Mouse (Mus musculus): ENCODE data around the gene Ccdc125.
A peak's percentile ranks its signal among the peaks of the same experiment; 100 is the strongest.

Gene Ccdc125

DNA sequence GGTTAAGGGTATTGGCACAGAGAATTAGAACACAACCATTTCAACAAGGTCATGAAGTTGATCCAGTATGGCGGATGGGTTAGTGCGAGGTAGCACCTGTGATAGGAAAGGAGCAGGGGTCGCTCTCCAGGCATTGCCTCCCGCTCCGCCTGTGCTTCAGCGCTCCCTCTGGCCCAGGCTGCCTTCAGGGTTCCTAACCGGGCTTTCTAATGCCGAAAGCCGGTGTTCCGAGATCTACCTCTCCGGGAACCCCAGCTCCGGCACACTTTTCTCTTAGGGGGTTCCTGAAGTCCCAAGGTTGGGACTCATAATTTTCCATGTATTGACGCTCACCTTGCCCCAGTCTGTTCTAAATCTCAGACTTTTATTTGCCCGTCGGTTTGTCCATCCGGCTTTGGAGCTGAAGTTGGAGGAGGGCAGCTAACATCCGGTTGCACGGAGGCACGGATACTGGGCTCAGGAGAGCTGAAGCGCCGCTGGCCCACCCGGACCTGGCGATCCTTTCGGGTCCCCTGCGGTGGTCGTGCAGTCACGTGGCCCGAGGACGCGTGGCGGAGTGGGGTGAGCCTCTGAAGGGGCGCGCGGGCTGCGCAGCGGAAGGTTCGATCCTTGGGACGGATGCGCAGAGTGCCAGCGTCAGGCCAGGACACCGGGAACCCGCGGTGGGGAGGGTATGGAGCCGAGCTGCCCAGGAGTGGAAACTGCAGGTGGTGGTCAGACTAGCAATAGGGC lies at the start of gene Ccdc125:
Gene Ccdc125 (plus strand): TSS at position 427 of the 732 bp plus-strand sequence.
- DNase-seq (ENCODE audit: low spot score in 2 of 2) = no peak

GRCm38 (mm10) chr13:100622241-100622640 lies 47.3 kb upstream of the Ccdc125 start:
- DNase-seq (ENCODE audit: low spot score in 2 of 2) = no peak

- no peak for DNase-seq (ENCODE audit: low spot score in 2 of 2)
Observed at GRCm38 (mm10) chr13:100634106-100634691, 35.3 kb upstream of the Ccdc125 start.

- no peak for DNase-seq (ENCODE audit: low spot score in 2 of 2)
Observed at GRCm38 (mm10) chr13:100642471-100643209, 26.9 kb upstream of the Ccdc125 start.

- DNase-seq (ENCODE audit: low spot score in 2 of 2) = no peak
Observed at GRCm38 (mm10) chr13:100648223-100648622, 21.3 kb upstream of the Ccdc125 start.

DNA sequence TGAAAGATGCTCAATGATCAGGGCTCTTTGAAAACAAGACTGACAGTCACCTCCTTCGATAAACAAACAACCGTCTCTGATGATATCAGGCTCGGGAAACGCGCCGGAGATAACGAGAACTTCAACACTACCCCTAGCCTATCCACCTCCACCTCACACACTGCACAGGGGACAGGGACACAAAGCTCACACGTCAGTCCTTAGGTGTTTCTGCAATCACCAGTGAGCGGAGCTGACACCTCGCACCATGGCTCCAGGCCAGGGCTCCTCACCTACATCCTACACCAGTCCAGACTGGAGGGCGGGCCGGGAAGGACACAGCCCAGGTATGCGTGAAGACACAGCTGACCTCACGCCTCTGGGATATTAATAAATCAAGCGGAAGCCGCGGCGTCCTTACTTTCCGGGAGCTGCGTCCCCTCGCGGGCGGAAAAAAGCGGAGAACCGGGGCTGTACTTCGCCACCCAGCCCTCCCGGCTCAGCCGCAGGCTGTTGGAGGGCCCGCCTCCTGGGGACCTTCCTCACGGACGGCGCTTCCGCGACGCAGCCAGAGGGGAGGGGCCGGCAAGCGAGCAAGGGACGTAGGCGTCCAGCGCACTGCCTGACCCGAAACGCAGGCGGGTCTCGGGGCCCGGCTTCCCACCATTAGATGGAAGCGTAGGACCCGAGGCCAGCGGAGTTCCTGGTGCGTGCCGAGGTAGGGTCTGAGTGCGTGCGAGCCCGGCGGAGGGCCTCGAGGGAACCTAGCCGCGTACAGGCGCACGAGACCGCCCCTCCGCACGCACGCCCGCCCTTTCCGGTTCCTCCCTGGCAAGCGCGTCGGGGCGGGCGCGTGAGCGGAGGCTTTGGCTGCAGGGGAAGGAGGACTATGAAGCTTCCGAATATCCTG lies 18.7 kb upstream of the Ccdc125 start, which contains the start of the genes Ak6 and Rad17:
Gene Ak6 (plus strand): TSS at position 430 of the 889 bp plus-strand sequence.
Gene Rad17 (minus strand): TSS at position 502 of the 889 bp plus-strand sequence.
- peak; percentile 94 to 95 for DNase-seq (ENCODE audit: low spot score in 2 of 2)

GRCm38 (mm10) chr13:100651439-100652186 lies 17.9 kb upstream of the Ccdc125 start, which contains the start of gene Taf9:
Taf9 (plus strand) TSS chr13:100651579.
- no peak for DNase-seq (ENCODE audit: low spot score in 2 of 2)

- DNase-seq (ENCODE audit: low spot score in 2 of 2) = no peak
Observed at GRCm38 (mm10) chr13:100658091-100658490, 11.4 kb upstream of the Ccdc125 start.

DNA sequence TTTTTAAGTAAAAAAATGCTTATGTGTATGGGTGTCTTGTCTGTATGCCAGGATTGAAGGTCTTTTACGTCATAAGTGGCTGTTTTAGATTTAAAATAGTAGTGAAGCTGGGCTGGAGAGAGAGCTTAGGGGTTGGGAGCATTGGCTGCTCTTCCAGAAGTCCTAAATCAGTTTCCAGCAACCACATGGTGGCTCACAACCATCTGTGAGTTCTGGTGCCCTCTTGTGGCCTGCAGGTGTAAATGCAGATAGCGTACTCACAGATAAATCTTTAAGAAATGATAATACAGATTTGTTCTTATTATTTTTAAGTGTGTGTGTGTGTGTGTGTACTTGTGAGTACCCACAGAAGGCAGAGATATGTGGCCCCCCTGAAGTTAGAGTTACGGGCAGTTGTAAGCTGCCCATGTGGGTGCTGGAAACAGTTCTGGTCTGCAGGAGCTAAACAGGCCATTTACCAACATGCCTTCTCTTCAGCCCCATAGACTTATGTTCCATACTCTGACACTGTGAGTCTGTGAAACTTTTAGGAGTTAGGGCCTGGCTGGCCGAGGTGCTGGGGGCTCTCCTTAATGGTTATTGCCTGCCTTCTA lies 9.6 kb upstream of the Ccdc125 start:
- peak; percentile 56 to 68 for DNase-seq (ENCODE audit: low spot score in 2 of 2)

GRCm38 (mm10) chr13:100670181-100670741 lies 744 bp downstream of the Ccdc125 start:
- no peak for DNase-seq (ENCODE audit: low spot score in 2 of 2)

DNA sequence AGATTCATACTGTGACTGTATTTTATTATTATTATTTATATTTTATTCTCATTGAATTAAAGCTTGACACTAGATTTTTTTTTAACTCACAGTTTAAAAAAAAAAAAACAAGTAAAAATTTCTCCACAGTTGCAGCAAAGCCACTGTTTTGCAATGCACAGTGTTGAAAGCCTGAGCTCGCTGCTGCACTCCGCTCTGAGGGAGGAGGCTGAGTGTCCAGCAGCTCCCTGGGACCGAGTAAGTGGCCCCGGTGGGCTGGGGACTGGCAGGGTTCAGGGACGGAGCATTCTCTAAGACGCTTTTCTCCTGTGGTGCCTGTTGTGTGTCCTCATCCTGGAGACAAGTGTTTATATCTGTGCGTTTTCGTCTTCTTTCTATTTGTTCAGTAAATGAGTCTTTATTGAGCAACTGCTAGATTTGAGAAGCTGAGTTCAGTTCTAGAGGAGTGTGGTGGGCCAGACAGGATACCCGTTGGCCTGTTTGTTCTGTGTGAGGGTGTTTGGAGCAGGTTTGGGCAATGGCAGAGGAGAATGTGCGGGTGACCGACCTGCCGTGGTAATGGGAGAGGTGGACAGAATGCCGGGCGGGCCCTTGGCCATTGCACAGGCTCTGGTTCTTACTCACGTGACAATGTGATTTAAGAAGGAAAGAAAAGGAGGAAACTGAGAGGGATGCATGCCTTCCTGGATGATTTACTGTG lies 6.6 kb downstream of the Ccdc125 start:
- DNase-seq (ENCODE audit: low spot score in 2 of 2) = no peak

GRCm38 (mm10) chr13:100681615-100682014 lies 12.1 kb downstream of the Ccdc125 start:
- no peak for DNase-seq (ENCODE audit: low spot score in 2 of 2)

DNA sequence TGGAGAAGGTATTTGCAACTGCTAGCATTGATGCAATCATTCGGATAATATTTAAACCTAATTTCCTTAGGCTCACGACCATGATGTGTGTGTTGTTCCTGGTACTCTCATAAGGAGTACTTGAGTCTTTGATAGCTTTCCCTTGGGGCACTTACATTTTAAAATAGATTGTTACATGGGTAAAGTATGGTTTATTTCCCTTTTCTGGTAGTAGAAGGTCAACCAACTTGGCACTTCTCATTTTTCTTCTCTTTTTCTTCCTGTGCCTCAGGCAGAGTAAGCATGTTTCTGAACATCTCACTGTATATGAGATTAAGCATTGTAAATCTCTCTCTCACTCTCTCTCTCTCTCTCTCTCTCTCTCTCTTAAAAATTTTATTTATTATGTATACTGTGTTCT lies 13.3 kb downstream of the Ccdc125 start:
- no peak for DNase-seq (ENCODE audit: low spot score in 2 of 2)

- no peak for DNase-seq (ENCODE audit: low spot score in 2 of 2)
Observed at GRCm38 (mm10) chr13:100684355-100684754, 14.8 kb downstream of the Ccdc125 start.

DNA sequence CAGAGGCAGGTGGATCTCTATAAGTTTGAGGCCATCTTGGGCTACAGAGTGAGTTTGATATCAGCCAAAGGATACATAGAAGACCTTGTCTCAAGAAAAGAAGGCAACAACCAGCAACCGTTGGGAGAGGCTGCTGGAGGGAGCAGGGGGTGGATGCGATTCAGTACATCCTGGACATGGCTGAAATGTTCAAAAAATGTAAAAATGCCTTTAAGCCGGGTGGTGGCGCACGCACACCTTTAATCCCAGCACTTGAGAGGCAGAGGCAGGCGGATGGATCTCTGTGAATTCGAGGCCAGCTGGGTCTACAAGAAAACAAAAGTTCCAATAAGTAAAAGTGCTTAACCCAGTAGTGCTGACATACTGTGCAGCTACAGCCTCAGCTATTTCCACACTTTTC lies 18.0 kb downstream of the Ccdc125 start:
- DNase-seq (ENCODE audit: low spot score in 2 of 2) = no peak

DNA sequence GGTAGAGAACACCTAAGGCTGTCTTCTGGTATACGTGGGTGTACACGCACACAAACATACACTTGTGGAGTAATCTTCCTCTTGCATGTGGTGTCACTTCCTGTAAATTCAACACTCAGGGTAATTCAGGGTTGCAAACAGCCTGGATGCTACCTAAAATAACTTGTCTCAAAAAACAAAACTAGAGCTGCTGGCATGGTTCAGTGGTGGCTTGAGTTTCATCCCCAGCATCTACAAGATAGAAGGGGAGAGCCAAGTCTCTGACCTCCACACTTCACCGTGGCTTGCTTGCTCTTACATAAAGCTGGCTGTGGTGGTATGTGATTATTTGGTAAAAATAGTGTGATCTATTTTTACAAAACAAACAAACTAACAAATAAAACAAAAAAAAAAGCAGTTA lies 28.0 kb downstream of the Ccdc125 start:
- DNase-seq (ENCODE audit: low spot score in 2 of 2) = no peak

DNA sequence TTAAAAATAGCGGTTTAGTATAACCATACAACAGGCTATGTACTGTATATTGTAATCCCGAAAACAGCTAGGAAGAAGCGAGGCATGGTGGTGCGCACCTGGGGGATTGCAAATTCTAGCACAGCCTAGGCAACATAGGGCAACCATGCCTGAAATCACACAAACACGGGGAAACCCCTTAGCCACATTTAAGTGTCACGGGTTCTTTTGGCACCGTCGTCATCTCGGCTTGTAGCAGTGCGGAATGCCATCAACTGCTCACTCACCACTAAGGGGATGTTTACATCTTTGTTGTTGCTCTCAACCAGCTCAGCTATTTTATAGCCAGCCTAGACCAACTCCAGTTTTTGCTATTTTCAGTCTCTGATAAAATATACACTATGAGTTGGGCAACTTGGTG lies 29.3 kb downstream of the Ccdc125 start:
- no peak for DNase-seq (ENCODE audit: low spot score in 2 of 2)

- no peak for DNase-seq (ENCODE audit: low spot score in 2 of 2)
Observed at GRCm38 (mm10) chr13:100703468-100703867, 34.0 kb downstream of the Ccdc125 start.

GRCm38 (mm10) chr13:100706206-100706605 lies 36.7 kb downstream of the Ccdc125 start:
- no peak for DNase-seq (ENCODE audit: low spot score in 2 of 2)
